Mouse (Mus musculus): ENCODE measurements around the gene Pank4. TPM values are rescaled to one million over a fixed set of nuclear protein-coding genes. Genes with fewer than 3 reads are reported as not detected.

Pank4 gene
- polyA plus RNA-seq, 2 experiments, result 19.5 to 32.5 TPM

- no peak for DNase-seq (ENCODE audit: low read depth in 3 of 3, low spot score in 3 of 3)
- H3K9ac ChIP-seq (replicated peaks), result no peak overlapping the region
- no peak overlapping the region for H3K4me2 ChIP-seq (ENCODE audit: low read depth)
- no peak for ATAC-seq (ENCODE audit: insufficient read depth)
- H3K27ac ChIP-seq, result no peak overlapping the region
- H3K9me3 ChIP-seq (ENCODE audit: control insufficient read depth, low read length), result no peaks in the 10 kb centered on the region
- H3K36me3 ChIP-seq (replicated peaks; ENCODE audit: control insufficient read depth, insufficient read depth, low read depth), result no peaks in the 10 kb centered on the region
- no peaks in the 10 kb centered on the region for H3K27me3 ChIP-seq (ENCODE audit: control insufficient read depth, insufficient read depth, low read length)
- H3K4me1 ChIP-seq (replicated peaks; ENCODE audit: control insufficient read depth in 2 of 2, insufficient read depth in 2 of 2, low read length in 1 of 2), result no peaks in the 10 kb centered on the region; a peak in 1 of 4 replicates
- no peak for TF ChIP-seq CTCF (IDR thresholded peaks at IDR 0.05; ENCODE audit: low read depth)
- TF ChIP-seq EP300 (IDR thresholded peaks at IDR 0.05; ENCODE audit: low read depth), result no peak
- 74% methylated on average over 15 of the region's 15 CpGs for WGBS (ENCODE audit: insufficient replicate concordance)
- H3K4me3 ChIP-seq (ENCODE audit: insufficient read depth in 1 of 2, low read depth in 2 of 2, low read length in 2 of 2), result no peak overlapping the region
These were observed 22.8 kb downstream of the Pank4 start for GRCm38 (mm10) chr4:154986750-154987149.

GRCm38 (mm10) chr4:154994876-154995275, 31.0 kb downstream of the Pank4 start:
- ATAC-seq (ENCODE audit: insufficient read depth), result no peak
- 46% methylated on average over 4 of the region's 4 CpGs for WGBS (ENCODE audit: insufficient replicate concordance)

GRCm38 (mm10) chr4:154996572-154997154, 32.7 kb downstream of the Pank4 start:
- DNase-seq (ENCODE audit: low read depth in 3 of 3, low spot score in 3 of 3) (no peak), ATAC-seq (ENCODE audit: insufficient read depth) (no peak)
- 50% methylated on average over 8 of the region's 8 CpGs for WGBS (ENCODE audit: insufficient replicate concordance)

More at GRCm38 (mm10) chr4:154994876-154995275, 31.0 kb downstream of the Pank4 start:
- no peak for DNase-seq (ENCODE audit: low read depth in 3 of 3, low spot score in 3 of 3)
- Histone ChIP-seq H3K27me3 (ENCODE audit: control insufficient read depth, insufficient read depth, low read length) (no peaks in the 10 kb centered on the region), H3K4me3 (ENCODE audit: insufficient read depth in 1 of 2, low read depth in 2 of 2, low read length in 2 of 2) (no peak overlapping the region), H3K9ac (replicated peaks) (no peak overlapping the region), H3K27ac (no peak overlapping the region), H3K9me3 (ENCODE audit: control insufficient read depth, low read length) (no peaks in the 10 kb centered on the region), H3K36me3 (replicated peaks; ENCODE audit: control insufficient read depth, insufficient read depth, low read depth) (no peaks in the 10 kb centered on the region), H3K4me2 (ENCODE audit: low read depth) (no peak overlapping the region), H3K4me1 (replicated peaks; ENCODE audit: control insufficient read depth in 2 of 2, insufficient read depth in 2 of 2, low read length in 1 of 2) (no peaks in the 10 kb centered on the region)
- TF ChIP-seq EP300 (IDR thresholded peaks at IDR 0.05; ENCODE audit: low read depth), result no peak
- TF ChIP-seq CTCF (IDR thresholded peaks at IDR 0.05; ENCODE audit: low read depth), result no peak

GRCm38 (mm10) chr4:154999379-154999778, 35.5 kb downstream of the Pank4 start:
- Histone ChIP-seq H3K4me1 (replicated peaks; ENCODE audit: control insufficient read depth in 2 of 2, insufficient read depth in 2 of 2, low read length in 1 of 2) (no peaks in the 10 kb centered on the region), H3K27me3 (ENCODE audit: control insufficient read depth, insufficient read depth, low read length) (no peaks in the 10 kb centered on the region), H3K36me3 (replicated peaks; ENCODE audit: control insufficient read depth, insufficient read depth, low read depth) (no peaks in the 10 kb centered on the region), H3K9me3 (ENCODE audit: control insufficient read depth, low read length) (no peaks in the 10 kb centered on the region), H3K27ac (no peak overlapping the region), H3K4me2 (ENCODE audit: low read depth) (no peak overlapping the region), H3K9ac (replicated peaks) (no peak overlapping the region), H3K4me3 (ENCODE audit: insufficient read depth in 1 of 2, low read depth in 2 of 2, low read length in 2 of 2) (no peak overlapping the region)
- DNase-seq (ENCODE audit: low read depth in 3 of 3, low spot score in 3 of 3) (no peak), ATAC-seq (ENCODE audit: insufficient read depth) (no peak)
- TF ChIP-seq EP300 (IDR thresholded peaks at IDR 0.05; ENCODE audit: low read depth) (no peak), CTCF (IDR thresholded peaks at IDR 0.05; ENCODE audit: low read depth) (no peak)
- WGBS (ENCODE audit: insufficient replicate concordance), result 27% methylated on average over 5 of the region's 5 CpGs

More at GRCm38 (mm10) chr4:154996572-154997154, 32.7 kb downstream of the Pank4 start:
- H3K4me1 ChIP-seq (replicated peaks; ENCODE audit: control insufficient read depth in 2 of 2, insufficient read depth in 2 of 2, low read length in 1 of 2), result no peaks in the 10 kb centered on the region
- H3K9me3 ChIP-seq (ENCODE audit: control insufficient read depth, low read length), result no peaks in the 10 kb centered on the region
- TF ChIP-seq CTCF (IDR thresholded peaks at IDR 0.05; ENCODE audit: low read depth), result no peak
- no peak for TF ChIP-seq EP300 (IDR thresholded peaks at IDR 0.05; ENCODE audit: low read depth)
- H3K9ac ChIP-seq (replicated peaks), result no peak overlapping the region
- H3K36me3 ChIP-seq (replicated peaks; ENCODE audit: control insufficient read depth, insufficient read depth, low read depth), result no peaks in the 10 kb centered on the region
- H3K27me3 ChIP-seq (ENCODE audit: control insufficient read depth, insufficient read depth, low read length), result no peaks in the 10 kb centered on the region
- H3K4me2 ChIP-seq (ENCODE audit: low read depth), result no peak overlapping the region
- no peak overlapping the region for H3K27ac ChIP-seq
- H3K4me3 ChIP-seq (ENCODE audit: insufficient read depth in 1 of 2, low read depth in 2 of 2, low read length in 2 of 2), result no peak overlapping the region

- no peak overlapping the region for H3K4me2 ChIP-seq (ENCODE audit: low read depth)
- H3K27me3 ChIP-seq (ENCODE audit: control insufficient read depth, insufficient read depth, low read length), result no peaks in the 10 kb centered on the region
- 74% methylated on average over 3 of the region's 3 CpGs for WGBS (ENCODE audit: insufficient replicate concordance)
- H3K9ac ChIP-seq (replicated peaks), result no peak overlapping the region
- H3K27ac ChIP-seq, result no peak overlapping the region
- no peak overlapping the region for H3K4me3 ChIP-seq (ENCODE audit: insufficient read depth in 1 of 2, low read depth in 2 of 2, low read length in 2 of 2)
- ATAC-seq (ENCODE audit: insufficient read depth), result no peak
- TF ChIP-seq CTCF (IDR thresholded peaks at IDR 0.05; ENCODE audit: low read depth) (no peak), EP300 (IDR thresholded peaks at IDR 0.05; ENCODE audit: low read depth) (no peak)
- no peaks in the 10 kb centered on the region for H3K4me1 ChIP-seq (replicated peaks; ENCODE audit: control insufficient read depth in 2 of 2, insufficient read depth in 2 of 2, low read length in 1 of 2)
- no peak for DNase-seq (ENCODE audit: low read depth in 3 of 3, low spot score in 3 of 3)
- H3K36me3 ChIP-seq (replicated peaks; ENCODE audit: control insufficient read depth, insufficient read depth, low read depth), result no peaks in the 10 kb centered on the region
- no peaks in the 10 kb centered on the region for H3K9me3 ChIP-seq (ENCODE audit: control insufficient read depth, low read length)
These were observed 41.4 kb downstream of the Pank4 start for GRCm38 (mm10) chr4:155005278-155005677.
